Mouse (Mus musculus): ENCODE results near the gene Adamts14. TPM values are rescaled to one million over a fixed set of nuclear protein-coding genes. Genes with fewer than 3 reads are reported as not detected.

Adamts14 gene
- total RNA-seq, 2 experiments from 2014 or later = 0.66 to 0.70 TPM

DNA sequence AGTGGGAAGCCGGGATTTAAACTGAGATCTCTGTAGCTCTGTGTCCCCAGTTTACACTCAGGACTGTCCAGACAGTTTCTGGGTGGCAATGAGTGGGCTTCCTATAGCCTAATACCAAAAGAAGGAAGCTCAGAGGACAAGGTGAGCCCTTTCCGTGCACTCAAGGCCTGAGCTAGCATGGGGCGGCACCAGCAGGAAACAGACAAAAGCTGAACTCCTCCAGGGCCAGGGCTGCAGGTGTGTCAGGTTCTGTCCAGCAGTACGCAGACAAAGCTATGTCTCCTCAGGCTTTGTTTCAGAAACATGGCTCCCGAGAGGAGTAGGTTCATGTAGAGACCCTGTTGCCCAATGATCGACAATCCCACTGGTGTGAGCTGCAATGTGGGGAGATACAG lies 35.9 kb downstream of the Adamts14 start:
- DNase-seq (ENCODE audit: low spot score in 2 of 2) = no peak
- intact Hi-C loops (cut with DNase I) = no loop called here

DNA sequence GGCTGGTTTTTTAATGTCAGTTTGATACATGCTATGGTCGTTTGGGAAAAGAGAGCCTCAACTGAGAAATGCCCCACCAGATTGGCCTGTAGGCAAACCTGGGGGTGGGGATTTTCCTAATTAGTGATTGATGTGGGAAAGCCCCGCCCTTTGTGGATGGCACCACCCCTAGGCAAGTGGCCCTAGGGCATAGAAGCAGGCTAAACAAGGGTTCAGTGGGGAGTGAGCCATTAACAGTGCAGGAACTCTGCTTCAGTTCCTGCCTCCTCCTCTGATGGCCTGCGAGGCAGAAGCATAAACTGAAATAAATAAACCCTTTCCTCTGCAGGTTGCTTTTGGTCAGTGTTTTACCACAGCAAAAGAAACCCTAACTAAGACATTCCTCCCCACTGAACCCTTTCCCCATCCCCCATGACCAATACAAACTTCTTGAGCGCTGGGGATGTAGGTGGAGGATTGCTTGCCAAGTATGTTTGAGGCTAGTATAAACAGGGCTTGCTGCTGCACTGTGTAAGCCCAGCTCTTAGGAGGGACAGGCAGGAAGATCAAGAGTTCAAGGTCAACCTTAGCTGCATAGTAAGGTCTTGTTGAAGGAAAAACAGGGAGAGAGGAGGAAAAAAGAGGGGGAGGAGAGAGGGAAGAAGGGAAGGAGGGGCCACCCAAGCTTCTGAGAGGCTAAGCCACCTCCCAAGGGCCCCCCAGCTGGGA lies 36.4 kb downstream of the Adamts14 start:
- intact Hi-C loops (cut with DNase I) = no loop called here
- no peak for DNase-seq (ENCODE audit: low spot score in 2 of 2)

DNA sequence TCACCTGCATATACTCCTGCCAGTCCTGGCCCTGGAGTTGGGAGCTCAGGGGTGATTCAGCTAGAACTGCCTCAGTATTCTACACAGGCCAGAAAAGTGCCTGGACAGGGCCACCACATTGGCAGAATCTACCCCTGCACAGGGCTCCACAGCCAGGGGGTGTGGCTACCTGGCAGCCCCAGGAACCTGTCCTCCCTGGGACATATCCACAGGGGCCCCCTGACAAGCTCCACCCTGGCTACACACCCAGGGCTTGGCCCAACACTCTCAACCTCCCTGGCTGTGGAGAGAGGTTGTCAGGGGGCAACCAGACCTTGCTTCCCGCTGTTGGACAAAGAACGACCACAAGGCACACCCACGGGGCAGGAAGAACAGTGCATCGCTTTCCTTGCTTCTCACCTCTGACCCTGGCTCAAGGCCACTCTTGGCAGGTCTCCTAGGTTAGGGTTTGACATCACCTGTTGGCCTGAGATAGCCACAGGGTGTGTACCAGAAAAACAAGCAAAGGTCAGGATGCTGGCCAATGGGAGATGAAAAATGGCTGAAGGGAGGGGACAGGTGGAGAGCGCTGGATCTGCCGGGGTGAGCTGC lies 37.5 kb downstream of the Adamts14 start:
- intact Hi-C loops (cut with DNase I) = no loop called here
- no peak for DNase-seq (ENCODE audit: low spot score in 2 of 2)

DNA sequence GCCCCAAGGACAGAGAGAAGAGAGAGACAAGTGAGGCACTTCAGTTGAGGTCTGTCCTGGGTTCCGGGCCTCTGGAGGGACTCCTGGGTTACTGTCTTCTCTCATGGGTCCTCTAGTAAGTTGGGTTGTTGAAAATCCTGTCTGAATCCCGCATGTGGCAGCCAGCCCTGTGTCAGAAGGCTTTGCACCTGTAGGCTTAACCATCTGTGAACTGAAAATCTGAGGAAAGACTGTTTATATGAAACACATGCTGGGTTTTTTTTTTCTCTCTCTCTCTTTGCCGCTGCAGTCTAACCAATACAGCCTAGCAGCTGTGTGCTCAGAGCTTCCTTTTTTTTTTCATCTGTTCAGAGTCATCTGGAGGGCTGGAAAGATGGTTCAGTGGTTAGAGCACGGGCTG lies 38.9 kb downstream of the Adamts14 start:
- intact Hi-C loops (cut with DNase I) = no loop called here
- DNase-seq (ENCODE audit: low spot score in 2 of 2) = no peak

DNA sequence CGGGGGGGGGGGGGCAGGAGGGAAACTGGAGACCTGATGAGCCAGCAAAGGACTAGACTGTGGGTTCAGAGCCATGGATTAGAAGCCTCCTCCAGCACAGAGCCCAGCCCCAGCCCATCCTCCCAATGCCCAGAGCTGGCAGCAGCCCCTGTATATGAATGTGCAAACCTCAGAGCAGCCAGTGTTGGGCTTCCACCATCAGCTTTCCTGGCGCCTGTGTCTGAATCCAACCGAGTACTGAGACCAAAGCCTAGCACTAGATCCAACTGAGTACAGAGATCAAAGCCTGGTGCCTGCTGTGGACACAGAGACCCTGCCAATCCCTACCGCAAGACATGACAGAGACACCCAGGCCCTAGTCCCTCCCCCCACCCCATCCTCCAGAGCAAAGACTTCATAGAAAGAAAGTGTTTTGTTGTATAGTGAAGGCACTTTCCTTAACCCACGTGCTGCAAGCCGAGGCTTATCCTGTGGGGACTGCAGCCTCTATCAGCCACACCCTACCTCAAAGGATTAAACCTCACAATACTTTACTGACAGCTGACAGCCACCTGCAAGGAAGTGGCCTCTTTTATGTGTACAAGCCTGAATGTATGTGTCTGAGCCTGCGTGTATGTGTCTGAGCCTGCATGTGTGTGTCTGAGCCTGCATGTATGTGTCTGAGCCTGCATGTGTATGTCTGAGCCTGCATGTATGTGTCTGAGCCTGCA lies 40.2 kb downstream of the Adamts14 start:
- DNase-seq (ENCODE audit: low spot score in 2 of 2) = no peak
- intact Hi-C loops (cut with DNase I) = no loop called here

DNA sequence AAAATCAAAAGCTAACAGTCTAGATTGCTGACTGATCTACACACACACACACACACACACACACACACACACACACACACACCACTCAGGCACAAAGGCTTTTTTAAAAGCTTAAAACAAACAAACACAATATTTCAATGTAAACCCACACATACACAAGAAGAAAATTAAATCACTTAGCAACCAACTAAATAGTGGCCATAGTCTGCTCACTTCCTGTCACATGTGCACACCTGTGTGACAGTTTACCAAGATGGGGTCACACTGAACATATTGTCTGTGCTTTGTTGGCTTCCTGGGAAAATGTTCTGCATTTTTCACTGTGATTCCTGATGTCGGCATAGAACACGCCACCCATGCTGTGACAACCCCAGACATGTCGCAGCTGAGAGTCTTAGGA lies 41.5 kb downstream of the Adamts14 start:
- DNase-seq (ENCODE audit: low spot score in 2 of 2) = no peak
- intact Hi-C loops (cut with DNase I) = no loop called here

DNA sequence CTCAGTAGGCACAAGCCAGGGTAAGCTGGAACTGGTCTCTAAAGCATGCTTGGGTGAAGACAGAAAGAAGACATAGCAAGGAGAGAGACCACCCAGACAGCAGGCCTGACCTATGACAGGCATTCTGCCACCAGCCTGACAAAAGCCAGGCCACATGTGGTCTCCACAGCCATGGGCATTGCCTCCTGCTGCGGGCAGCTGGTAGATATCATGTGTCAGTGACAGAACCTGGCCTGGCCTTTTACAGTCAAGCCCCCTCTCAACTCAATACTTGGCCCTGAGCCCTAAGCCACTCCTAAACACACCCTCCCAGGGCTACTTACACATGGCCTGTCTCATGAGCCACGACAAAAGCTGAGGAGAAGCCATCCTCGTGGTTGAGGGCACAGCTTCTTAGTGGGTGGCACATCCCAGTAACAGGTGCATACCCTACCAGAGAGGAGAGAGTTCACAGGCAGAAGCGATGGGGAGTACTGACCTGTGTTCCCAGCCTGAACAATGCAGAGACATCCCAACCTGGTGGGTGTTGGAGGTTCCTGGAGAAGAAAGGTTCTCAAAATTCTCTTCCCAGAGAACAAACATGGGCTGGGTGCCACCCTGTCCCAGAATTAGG lies 46.3 kb downstream of the Adamts14 start:
- DNase-seq (ENCODE audit: low spot score in 2 of 2) = no peak
- intact Hi-C loops (cut with DNase I) = no loop called here

DNA sequence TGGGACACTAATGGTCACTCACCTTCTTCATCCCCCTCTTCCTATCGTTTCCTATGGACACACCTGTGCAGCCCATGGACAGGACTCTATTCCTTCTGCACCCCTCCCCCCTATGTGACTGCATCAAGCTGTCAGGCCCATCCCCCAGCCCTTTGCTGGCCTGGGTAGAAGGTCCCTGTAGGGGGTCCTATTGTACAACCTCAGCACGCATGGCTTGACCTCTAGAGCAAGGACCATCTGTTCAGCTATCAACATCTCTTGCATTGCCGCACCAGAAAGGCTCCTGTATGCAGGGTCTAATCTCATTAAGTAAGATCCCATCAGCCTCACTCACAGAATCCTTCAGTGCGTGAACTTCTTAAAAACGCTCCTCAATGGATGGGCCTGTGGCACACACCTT lies 47.5 kb downstream of the Adamts14 start:
- no peak for DNase-seq (ENCODE audit: low spot score in 2 of 2)

DNA sequence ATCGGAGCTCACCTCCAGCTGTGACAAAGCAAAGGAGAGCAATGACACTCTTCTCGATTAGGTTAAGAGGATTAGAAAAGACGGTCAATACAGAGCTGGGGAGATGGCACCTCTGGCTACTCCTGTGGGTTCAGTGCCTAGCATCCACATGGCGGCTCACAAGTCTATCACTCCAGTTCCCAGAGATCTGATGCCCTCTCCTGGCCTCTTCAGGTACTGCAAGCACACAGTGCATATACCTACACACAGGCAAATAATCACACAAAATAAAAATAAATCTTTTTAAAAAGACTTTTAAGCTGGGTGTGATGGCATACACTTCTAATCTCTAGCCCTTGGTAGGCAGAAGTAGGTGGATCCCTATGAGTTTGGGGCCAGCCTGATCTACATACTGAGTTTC lies 53.9 kb downstream of the Adamts14 start:
- DNase-seq (ENCODE audit: low spot score in 2 of 2) = no peak
- intact Hi-C loops (cut with DNase I) = no loop called here

More for the DNA sequence above, 47.5 kb downstream of the Adamts14 start:
- intact Hi-C loops (cut with DNase I) = no loop called here

DNA sequence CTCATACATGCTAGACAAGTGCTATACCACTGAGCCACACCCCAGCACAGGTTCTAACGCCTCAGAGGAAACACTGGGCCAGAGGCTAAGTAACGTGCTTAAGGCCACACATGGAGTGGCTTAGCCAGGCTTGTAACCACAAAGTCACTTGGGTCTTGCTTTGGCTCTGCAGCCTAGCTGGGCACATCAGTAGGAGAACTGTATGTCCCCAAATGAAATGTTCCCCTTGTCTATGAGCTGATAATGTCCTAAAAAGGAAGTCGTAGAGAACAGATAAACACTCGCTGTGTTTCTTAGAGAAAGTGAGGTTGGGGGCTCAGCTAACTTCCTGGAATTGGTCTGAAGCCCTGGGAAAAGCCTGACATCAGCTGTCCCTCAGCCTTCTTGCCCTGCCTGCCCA lies 57.1 kb downstream of the Adamts14 start:
- no peak for DNase-seq (ENCODE audit: low spot score in 2 of 2)
- intact Hi-C loops (cut with DNase I) = no loop called here

DNA sequence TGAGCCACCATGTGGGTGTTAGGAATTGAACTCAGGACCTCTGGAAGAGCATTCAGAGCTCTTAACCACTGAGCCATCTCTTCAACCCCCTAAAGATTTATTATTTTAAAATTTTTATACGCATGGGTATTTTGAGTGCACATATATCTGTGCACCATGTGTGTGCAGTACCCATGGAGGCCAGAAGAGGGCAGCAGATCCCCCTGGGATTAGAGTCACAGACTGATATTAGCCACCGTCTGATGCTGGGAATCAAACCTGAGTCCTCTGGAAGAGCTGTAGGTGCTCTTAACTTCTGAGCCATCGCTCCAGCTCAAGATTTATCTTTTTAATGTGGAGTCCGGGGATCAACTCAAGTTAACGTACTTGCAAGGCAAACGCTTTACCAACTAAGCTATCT lies 57.6 kb downstream of the Adamts14 start:
- DNase-seq (ENCODE audit: low spot score in 2 of 2) = no peak
- intact Hi-C loops (cut with DNase I) = no loop called here

DNA sequence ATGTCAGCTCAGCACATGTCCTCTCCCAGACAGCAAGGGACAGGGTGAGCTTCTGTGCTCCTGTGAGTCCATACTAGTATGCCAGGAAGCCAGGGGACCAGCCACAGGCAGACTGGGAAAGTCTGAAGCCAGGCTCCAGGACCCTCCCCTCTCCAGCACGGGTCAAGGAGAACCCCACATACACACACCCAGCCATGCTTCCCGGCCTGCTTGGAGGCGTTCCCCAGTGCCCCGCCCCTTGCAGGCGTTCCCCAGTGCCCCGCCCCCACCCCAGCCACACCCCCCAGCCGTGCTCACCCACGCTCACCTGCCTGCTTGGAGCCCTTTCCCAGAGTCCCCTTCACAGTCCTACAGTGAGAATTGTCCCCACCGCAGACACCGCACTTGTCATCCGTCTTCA lies 60.4 kb downstream of the Adamts14 start:
- DNase-seq (ENCODE audit: low spot score in 2 of 2) = no peak
- intact Hi-C loops (cut with DNase I) = no loop called here

DNA sequence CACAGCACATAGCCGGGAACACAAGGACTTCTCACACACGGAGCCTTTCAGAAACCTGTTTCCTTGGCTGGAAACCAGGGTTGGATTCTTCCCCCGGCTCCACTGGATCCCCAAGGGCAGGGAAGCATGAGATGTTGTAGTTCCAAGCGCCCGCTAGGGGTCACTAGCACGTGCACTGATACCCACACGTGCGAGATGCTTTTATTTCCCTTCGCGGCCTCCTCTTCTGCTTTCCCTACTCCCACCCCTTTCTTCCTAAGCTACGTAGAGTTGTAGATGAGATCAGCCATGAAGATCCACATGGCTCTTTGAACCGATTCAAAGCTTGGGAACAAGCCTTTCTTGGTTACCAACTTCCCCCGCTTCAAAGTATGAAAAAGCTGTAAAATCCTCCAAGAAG lies 61.5 kb downstream of the Adamts14 start:
- DNase-seq (ENCODE audit: low spot score in 2 of 2) = peak; percentile 64 to 75
- intact Hi-C loops (cut with DNase I) = no loop called here

DNA sequence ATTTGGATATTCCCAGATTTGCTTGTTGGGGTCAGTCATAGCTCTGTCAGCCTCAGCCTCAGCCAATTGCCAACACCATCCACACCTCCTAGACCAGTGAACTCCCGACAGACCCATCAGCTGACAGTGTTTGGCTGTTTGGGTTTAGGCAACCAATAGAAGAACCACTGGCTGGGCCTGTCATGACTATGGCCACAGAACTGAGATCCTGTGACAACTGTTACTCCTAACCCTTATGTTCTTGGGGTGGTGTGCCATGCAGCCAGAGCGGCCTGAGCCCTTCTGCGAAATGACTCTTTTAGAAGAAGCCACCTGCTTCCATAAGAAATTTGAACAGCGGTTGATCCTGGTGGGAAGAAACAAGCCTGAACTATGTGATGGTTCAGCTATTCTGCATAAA lies 62.1 kb downstream of the Adamts14 start:
- intact Hi-C loops (cut with DNase I) = no loop called here
- DNase-seq (ENCODE audit: low spot score in 2 of 2) = no peak

DNA sequence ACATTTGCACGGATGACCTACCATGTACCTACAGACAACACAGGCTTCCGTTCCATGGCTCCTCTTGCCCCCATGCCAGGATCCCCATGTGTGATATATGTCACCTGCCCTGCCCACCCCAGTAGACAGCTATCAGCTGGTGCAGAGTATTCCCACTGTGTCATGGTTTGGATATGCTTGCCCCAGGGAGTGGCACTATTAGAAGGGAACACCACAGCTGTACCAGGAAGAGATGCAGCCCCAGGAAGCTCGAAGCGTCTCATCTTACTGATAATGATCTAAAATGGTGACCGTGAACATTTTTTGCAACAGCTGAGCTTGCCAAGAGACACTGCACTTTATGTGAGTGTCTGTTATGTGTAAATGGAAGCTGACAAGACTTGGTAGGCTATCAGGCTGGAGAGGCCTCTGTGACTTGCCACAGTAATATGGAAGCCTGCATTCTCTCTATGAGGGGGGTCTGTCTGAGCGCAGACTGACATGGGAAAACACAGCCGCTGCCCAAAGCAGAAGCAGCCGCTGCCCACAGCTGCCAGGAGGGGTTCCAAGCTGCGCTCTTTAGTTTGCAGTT lies 65.0 kb downstream of the Adamts14 start:
- intact Hi-C loops (cut with DNase I) = no loop called here
- no peak for DNase-seq (ENCODE audit: low spot score in 2 of 2)

DNA sequence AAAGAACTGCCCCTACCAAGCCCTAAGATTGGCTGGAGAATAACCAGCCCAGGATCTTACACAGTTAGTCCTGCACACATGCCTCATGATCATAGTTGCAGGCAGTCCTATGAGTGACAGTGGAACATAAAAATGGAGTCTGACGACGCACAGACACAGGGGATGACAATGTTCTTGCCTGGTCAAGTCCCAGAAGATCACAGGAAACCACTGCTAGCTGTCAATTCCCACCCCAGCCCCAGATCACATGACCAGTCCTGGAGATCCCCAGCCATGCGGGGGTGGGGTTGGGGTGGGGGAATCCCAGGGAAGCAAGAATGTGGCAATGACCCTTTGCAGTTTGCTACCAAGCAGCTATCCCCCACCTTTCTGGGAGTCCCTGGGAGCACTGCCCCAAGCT lies 69.3 kb downstream of the Adamts14 start:
- no peak for DNase-seq (ENCODE audit: low spot score in 2 of 2)
- intact Hi-C loops (cut with DNase I) = no loop called here

DNA sequence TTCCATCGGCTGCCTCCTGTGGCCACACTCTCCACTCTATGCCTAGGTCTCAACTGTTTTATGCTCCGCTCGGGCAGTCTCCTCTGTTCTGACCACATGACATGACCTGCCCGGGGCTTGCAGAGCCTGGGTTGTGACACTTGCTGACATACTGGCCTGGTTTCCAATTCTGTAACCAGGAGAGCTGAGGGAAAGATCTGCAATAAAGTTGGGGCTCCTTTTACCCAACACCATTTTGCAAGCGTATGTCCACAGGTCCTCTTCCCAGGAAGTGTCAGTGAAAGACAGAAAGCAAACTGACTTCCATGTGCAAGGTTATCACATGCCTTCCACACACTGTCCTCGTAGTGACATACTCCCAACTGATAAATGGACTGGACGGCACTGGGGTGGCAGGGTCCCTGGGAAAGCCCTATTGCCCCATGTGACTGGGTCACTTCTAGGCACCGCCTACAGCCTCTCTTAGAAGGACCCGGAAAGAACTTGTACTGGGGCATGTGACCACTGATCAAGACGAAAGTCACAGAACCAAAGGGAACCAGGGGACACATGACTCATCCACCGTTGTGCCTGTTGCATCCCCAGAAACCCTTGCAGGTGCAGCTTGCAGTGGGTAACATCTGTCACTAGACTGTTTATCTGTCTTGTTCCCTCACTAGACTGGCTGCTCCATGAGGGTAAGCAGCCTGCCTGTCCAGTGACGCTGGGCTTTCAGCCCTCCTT lies 71.5 kb downstream of the Adamts14 start:
- intact Hi-C loops (cut with DNase I) = no loop called here
- DNase-seq (ENCODE audit: low spot score in 2 of 2) = no peak

DNA sequence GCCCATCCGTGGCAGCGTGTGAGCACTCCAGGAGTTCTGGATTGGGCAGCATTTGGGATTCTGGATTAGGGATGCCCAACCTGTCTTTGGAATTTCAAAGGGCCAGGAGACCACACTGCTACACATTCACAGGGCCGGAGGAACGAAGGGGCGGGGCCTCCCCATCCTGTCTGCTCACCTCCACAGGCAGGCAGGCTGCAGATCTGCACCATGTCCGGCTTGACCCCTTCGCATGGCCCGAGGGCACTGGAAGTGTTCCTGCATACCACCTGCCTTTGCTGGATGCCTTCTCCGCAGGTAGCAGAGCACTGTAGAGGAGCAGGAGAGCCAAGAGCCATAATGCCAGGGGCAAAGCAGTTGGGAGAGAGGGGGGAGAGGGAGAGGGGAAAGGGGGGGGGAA lies 72.2 kb downstream of the Adamts14 start:
- intact Hi-C loops (cut with DNase I) = no loop called here
- no peak for DNase-seq (ENCODE audit: low spot score in 2 of 2)

DNA sequence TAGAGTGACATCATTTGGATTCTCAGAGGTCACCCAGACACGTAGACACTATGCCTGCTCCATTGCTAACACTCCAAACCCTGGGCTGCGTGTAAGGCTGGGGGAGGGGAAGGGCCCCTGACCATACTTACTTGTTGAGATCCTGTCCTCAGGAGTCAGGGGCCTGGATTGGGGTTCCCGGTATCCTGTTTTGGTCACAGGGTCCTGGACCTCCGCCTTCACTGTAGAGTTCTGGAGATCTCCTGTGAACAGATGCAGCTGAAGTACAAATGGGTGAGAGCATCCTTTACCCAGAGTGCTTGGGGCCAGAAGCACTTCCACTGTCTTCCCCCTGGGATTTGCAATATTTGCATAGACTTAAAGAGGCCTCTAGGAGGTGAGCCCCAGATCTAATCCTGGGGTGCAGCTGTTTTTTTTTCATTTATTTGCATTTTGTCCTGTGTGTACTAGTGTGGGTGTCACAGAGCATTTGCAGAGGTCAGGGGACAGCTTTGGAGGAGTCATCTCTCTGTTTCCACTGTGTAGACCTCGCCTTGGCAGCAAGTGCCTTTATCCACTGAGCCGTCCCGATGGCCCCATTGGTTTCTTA lies 72.9 kb downstream of the Adamts14 start:
- intact Hi-C loops (cut with DNase I) = no loop called here

More for the DNA sequence above, 72.9 kb downstream of the Adamts14 start:
- no peak for DNase-seq (ENCODE audit: low spot score in 2 of 2)

Data from left cerebral cortex, postnatal 14 days (tissue).